Mouse (Mus musculus): ENCODE measurements at regions not wholly inside any gene's neighbourhood (a gene's known extent, or its start where the extent isn't known, plus 50 kb on each side); places are given as distances from the start of the nearest gene placed in this dataset.

- Histone ChIP-seq H3K36me3 (replicated peaks; ENCODE audit: control insufficient read depth, insufficient read depth, low read depth) (no peaks in the 10 kb centered on the region), H3K27me3 (ENCODE audit: control insufficient read depth, insufficient read depth, low read length) (no peaks in the 10 kb centered on the region), H3K4me3 (ENCODE audit: insufficient read depth in 1 of 2, low read depth in 2 of 2, low read length in 2 of 2) (no peak overlapping the region), H3K9me3 (ENCODE audit: control insufficient read depth, low read length) (no peaks in the 10 kb centered on the region), H3K4me1 (replicated peaks; ENCODE audit: control insufficient read depth in 2 of 2, insufficient read depth in 2 of 2, low read length in 1 of 2) (peaks cover 74 to 77% of the 10 kb centered on the region in 2 experiments), H3K9ac (replicated peaks) (peak overlapping the region; percentile 51), H3K27ac (peak overlapping the region; percentile 97), H3K4me2 (ENCODE audit: low read depth) (peak overlapping the region; percentile 63)
- 29% methylated on average over 6 of the region's 6 CpGs for WGBS (ENCODE audit: insufficient replicate concordance)
- peak; percentile 84 to 91 (median 90) for DNase-seq (ENCODE audit: low read depth in 3 of 3, low spot score in 3 of 3)
- ATAC-seq (ENCODE audit: insufficient read depth): peak; percentile 83
- TF ChIP-seq CTCF (IDR thresholded peaks at IDR 0.05; ENCODE audit: low read depth) (no peak), EP300 (IDR thresholded peaks at IDR 0.05; ENCODE audit: low read depth) (peak; percentile 99)
Observed at GRCm38 (mm10) chr13:101551068-101551467, 216.9 kb downstream of the Pik3r1 start.

DNA sequence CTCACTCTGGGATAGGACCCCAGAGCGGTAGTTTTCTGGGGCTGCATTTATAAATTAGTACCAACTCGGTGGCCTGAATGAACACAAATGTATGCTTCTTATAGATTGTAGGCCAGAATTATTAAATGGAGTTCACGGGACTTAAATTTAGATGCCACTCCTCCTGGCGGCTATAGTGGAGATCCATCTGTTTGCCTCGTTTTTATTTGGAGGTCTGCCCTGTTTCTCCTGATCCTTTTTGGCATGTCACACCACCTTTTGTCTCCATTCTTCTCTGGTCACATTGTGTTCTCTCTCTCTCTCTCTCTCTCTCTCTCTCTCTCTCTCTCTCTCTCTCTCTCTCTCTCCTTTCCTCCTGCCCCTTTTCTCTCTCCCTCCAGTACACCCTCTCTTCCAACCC is 217.5 kb downstream of the Pik3r1 start:
- DNase-seq (ENCODE audit: low read depth in 3 of 3, low spot score in 3 of 3) (no peak), ATAC-seq (ENCODE audit: insufficient read depth) (no peak)
- H3K4me1 ChIP-seq (replicated peaks; ENCODE audit: control insufficient read depth in 2 of 2, insufficient read depth in 2 of 2, low read length in 1 of 2): peaks cover 76 to 77% of the 10 kb centered on the region in 2 experiments
- no peak for TF ChIP-seq CTCF (IDR thresholded peaks at IDR 0.05; ENCODE audit: low read depth)
- TF ChIP-seq EP300 (IDR thresholded peaks at IDR 0.05; ENCODE audit: low read depth): no peak
- 73% methylated on average over 5 of the region's 5 CpGs for WGBS (ENCODE audit: insufficient replicate concordance)
- H3K27ac ChIP-seq: peak overlapping the region; percentile 97
- H3K36me3 ChIP-seq (replicated peaks; ENCODE audit: control insufficient read depth, insufficient read depth, low read depth): no peaks in the 10 kb centered on the region
- H3K27me3 ChIP-seq (ENCODE audit: control insufficient read depth, insufficient read depth, low read length): no peaks in the 10 kb centered on the region
- H3K4me3 ChIP-seq (ENCODE audit: insufficient read depth in 1 of 2, low read depth in 2 of 2, low read length in 2 of 2): no peak overlapping the region
- peak overlapping the region; percentile 63 for H3K4me2 ChIP-seq (ENCODE audit: low read depth)
- H3K9ac ChIP-seq (replicated peaks): peak overlapping the region; percentile 51
- H3K9me3 ChIP-seq (ENCODE audit: control insufficient read depth, low read length): no peaks in the 10 kb centered on the region

DNA sequence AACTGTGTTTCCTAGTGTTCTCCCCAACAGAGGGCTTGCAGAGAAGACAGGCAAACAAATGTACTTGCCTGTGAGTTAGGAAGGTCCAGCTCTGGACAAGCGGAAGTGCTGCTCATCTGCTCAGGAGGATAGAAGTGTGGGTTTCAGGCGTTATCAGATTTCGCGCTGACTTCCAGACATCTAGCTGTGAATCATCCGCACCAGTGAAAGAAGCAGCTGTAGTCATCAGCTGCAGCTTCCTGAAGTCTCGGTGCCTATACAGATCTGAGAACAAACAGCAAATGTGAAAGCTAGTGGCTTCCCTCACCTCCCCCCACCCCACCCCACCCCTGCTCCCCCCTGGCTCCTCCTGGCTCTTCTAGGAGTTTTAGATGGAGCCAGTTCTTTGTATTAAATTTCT is 220.1 kb downstream of the Pik3r1 start:
- peak overlapping the region; percentile 19 to 25; a peak in 3 of 4 replicates for H3K4me3 ChIP-seq (ENCODE audit: insufficient read depth in 1 of 2, low read depth in 2 of 2, low read length in 2 of 2)
- no peak for TF ChIP-seq CTCF (IDR thresholded peaks at IDR 0.05; ENCODE audit: low read depth)
- peak; percentile 63 for TF ChIP-seq EP300 (IDR thresholded peaks at IDR 0.05; ENCODE audit: low read depth)
- DNase-seq (ENCODE audit: low read depth in 3 of 3, low spot score in 3 of 3) (peak; percentile 68 to 76 (median 71)), ATAC-seq (ENCODE audit: insufficient read depth) (peak; percentile 8; the same call in 1 of the 2 replicates)
- peak overlapping the region; percentile 97 for H3K27ac ChIP-seq
- 3% methylated on average over 6 of the region's 6 CpGs for WGBS (ENCODE audit: insufficient replicate concordance)
- no peaks in the 10 kb centered on the region for H3K9me3 ChIP-seq (ENCODE audit: control insufficient read depth, low read length)
- H3K4me2 ChIP-seq (ENCODE audit: low read depth): peak overlapping the region; percentile 74
- peaks cover 84% of the 10 kb centered on the region in 2 experiments for H3K4me1 ChIP-seq (replicated peaks; ENCODE audit: control insufficient read depth in 2 of 2, insufficient read depth in 2 of 2, low read length in 1 of 2)
- peak overlapping the region; percentile 41 for H3K9ac ChIP-seq (replicated peaks)
- H3K36me3 ChIP-seq (replicated peaks; ENCODE audit: control insufficient read depth, insufficient read depth, low read depth): no peaks in the 10 kb centered on the region
- H3K27me3 ChIP-seq (ENCODE audit: control insufficient read depth, insufficient read depth, low read length): no peaks in the 10 kb centered on the region

DNA sequence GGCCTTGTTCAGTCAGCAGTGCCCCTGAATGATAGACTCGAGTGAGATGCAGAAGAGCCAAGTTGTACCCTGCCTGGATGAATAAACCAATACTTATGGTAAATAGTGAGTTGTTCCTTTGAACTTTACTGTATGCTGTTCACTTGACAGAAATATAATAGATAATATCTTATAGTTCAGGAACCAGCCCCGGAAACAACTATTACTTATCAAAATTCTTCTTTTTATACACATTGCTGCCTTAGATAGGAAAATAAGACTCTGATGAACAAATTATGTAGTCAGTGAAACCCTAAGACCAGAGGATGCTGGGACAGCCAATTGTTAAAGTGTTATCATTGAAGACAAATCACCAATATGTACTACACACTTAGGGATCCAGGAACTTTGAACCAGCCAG is 220.7 kb downstream of the Pik3r1 start:
- no peaks in the 10 kb centered on the region for H3K27me3 ChIP-seq (ENCODE audit: control insufficient read depth, insufficient read depth, low read length)
- no peak for TF ChIP-seq EP300 (IDR thresholded peaks at IDR 0.05; ENCODE audit: low read depth)
- no peak for TF ChIP-seq CTCF (IDR thresholded peaks at IDR 0.05; ENCODE audit: low read depth)
- H3K9ac ChIP-seq (replicated peaks): peak overlapping the region; percentile 52
- H3K4me3 ChIP-seq (ENCODE audit: insufficient read depth in 1 of 2, low read depth in 2 of 2, low read length in 2 of 2): peak overlapping the region; percentile 19 to 25; a peak in 3 of 4 replicates
- 34% methylated on average over 2 of the region's 2 CpGs for WGBS (ENCODE audit: insufficient replicate concordance)
- H3K36me3 ChIP-seq (replicated peaks; ENCODE audit: control insufficient read depth, insufficient read depth, low read depth): no peaks in the 10 kb centered on the region
- ATAC-seq (ENCODE audit: insufficient read depth) (no peak), DNase-seq (ENCODE audit: low read depth in 3 of 3, low spot score in 3 of 3) (no peak)
- peak overlapping the region; percentile 97 for H3K27ac ChIP-seq
- H3K9me3 ChIP-seq (ENCODE audit: control insufficient read depth, low read length): no peaks in the 10 kb centered on the region
- H3K4me1 ChIP-seq (replicated peaks; ENCODE audit: control insufficient read depth in 2 of 2, insufficient read depth in 2 of 2, low read length in 1 of 2): peaks cover 78 to 79% of the 10 kb centered on the region in 2 experiments
- peak overlapping the region; percentile 74 for H3K4me2 ChIP-seq (ENCODE audit: low read depth)

GRCm38 (mm10) chr13:101545344-101546181 is 222.5 kb downstream of the Pik3r1 start:
- H3K9ac ChIP-seq (replicated peaks): peak overlapping the region; percentile 80

More at GRCm38 (mm10) chr13:101545344-101546181, 222.5 kb downstream of the Pik3r1 start:
- Histone ChIP-seq H3K4me1 (replicated peaks; ENCODE audit: control insufficient read depth in 2 of 2, insufficient read depth in 2 of 2, low read length in 1 of 2) (peaks cover 63 to 72% of the 10 kb centered on the region in 2 experiments), H3K27ac (peak overlapping the region; percentile 97), H3K4me3 (ENCODE audit: insufficient read depth in 1 of 2, low read depth in 2 of 2, low read length in 2 of 2) (peak overlapping the region; percentile 29 to 38; a peak in 3 of 4 replicates), H3K36me3 (replicated peaks; ENCODE audit: control insufficient read depth, insufficient read depth, low read depth) (no peaks in the 10 kb centered on the region), H3K27me3 (ENCODE audit: control insufficient read depth, insufficient read depth, low read length) (no peaks in the 10 kb centered on the region), H3K9me3 (ENCODE audit: control insufficient read depth, low read length) (no peaks in the 10 kb centered on the region), H3K4me2 (ENCODE audit: low read depth) (peak overlapping the region; percentile 74)
- DNase-seq (ENCODE audit: low read depth in 3 of 3, low spot score in 3 of 3): peak; percentile 92 to 93 (median 92)
- TF ChIP-seq EP300 (IDR thresholded peaks at IDR 0.05; ENCODE audit: low read depth) (peak; percentile 96), CTCF (IDR thresholded peaks at IDR 0.05; ENCODE audit: low read depth) (no peak)
- peak; percentile 96 for ATAC-seq (ENCODE audit: insufficient read depth)
- WGBS (ENCODE audit: insufficient replicate concordance): 16% methylated on average over 6 of the region's 6 CpGs

Data from liver, embryonic 14.5 days (tissue).